Mouse (Mus musculus) right cerebral cortex, adult 2 months (tissue): ENCODE measurements around the gene Rftn1.
A peak's percentile ranks its signal among the peaks of the same experiment; 100 is the strongest.

Source experiments
- DNase-seq, 2 experiments: peaks; one replicate each; pipeline ENCODE4 v3.0.0; 2021 to 2022; ENCODE audit warnings: low spot score in 2 of 2

Gene Rftn1

DNA sequence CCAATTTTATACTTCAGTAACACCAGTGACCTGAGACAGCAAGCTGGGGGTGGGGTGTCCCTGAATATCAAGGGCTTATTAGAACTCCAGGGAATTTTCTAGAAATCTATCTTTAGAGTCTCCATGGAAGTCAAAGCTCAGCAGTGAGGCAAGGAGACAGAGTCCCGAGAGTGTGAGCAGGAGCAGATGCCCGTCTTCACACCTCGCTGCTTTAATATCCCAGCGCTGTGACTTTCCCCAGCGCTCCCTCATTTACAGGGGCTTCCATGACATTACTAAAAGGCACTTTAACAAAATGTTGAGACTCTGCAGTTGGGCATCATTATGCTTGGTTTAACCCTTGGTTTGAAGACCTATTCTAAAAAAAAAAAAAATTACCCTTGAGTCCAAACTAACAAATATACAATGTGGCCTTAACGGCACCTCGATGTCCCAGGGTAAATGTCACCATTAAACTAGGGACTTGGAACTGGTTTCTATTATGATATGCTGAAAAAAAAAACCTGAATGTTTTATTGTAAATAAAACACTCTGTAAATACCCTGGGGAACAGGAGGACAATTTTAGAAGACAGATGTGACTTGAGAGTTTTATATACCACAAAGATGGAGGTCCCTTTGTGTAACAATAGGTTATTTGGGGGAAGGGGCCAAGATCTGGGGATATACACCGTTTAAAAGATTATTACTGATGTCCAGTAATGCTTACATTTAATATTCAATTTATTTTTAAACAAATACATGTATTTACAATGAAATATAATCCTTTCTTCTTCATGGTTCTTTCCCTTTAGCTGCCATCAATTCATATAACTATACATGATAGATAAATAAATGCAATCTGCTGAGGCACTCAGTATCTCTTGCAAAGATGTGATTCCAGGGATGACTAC is 123.4 kb downstream of the Rftn1 start:
- DNase-seq = no peak

GRCm38 (mm10) chr17:50063832-50064627 is 126.4 kb downstream of the Rftn1 start:
- no peak for DNase-seq

GRCm38 (mm10) chr17:50062649-50063048 is 127.8 kb downstream of the Rftn1 start:
- no peak for DNase-seq

DNA sequence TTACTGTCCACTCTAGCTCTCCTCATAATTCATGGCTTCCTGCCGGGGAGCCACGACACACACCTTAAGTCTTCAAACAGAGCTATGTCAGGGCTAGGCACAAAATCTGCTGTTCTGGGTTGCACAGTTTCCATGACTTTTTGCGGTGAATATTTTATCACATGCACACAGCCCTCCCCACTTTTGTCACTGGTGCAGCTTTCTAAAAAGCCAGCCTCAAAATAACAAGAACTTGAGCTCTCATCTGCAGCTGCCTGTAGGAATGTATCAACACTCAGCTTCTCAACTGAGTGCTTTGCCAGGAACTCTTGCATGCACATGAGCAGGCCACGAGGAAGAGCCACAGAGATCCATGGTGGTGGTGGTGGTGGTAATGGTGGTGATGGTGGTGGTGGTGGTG is 129.0 kb downstream of the Rftn1 start:
- DNase-seq = no peak

DNA sequence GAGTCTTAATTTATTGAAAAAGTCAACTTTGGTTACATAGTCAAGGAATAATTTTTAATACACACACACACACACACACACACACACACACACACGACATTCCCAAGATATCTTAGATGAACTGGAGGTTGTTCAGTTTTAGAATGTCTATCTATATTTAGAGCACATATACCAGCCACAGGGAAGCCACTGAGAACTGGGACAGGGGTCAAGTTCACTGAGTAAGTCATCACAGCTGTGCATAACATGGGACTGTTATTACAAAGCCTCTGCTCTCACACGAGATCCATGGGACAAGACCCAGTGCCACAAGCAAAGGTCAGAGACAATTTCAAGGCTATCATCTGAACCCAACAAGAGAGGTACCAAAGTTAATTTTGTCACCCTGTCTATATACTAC is 130.3 kb downstream of the Rftn1 start:
- no peak for DNase-seq

- DNase-seq = no peak
Measured at GRCm38 (mm10) chr17:50059417-50059816, 131.1 kb downstream of the Rftn1 start.

- no peak for DNase-seq
Measured at GRCm38 (mm10) chr17:50055154-50055756, 135.2 kb downstream of the Rftn1 start.

- DNase-seq = peak; percentile 29 to 56
Measured at GRCm38 (mm10) chr17:50054586-50054985, 135.9 kb downstream of the Rftn1 start.

DNA sequence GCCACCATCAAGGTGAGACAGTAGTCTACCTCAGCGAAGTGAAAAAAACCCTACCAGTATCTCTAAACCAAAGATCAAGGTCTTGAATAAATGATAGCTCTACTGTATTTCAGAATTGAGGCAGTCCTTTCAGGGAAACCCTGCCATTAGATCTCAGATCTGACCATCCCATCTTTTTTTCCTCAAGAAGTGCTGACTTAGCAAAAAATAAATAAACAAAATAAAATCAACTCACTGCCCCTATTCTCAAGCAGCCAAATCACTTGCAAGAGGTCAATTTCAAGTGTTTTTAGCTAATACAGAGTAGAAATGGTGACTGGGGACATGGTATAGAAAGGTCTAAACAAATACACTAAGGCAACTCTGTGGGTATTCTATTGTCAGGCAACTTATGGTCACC is 136.5 kb downstream of the Rftn1 start:
- DNase-seq = no peak

- no peak for DNase-seq
Measured at GRCm38 (mm10) chr17:50052741-50053468, 137.6 kb downstream of the Rftn1 start.

GRCm38 (mm10) chr17:50050456-50050855 is 140.0 kb downstream of the Rftn1 start:
- no peak for DNase-seq

GRCm38 (mm10) chr17:50048209-50048608 is 142.3 kb downstream of the Rftn1 start:
- no peak for DNase-seq

DNA sequence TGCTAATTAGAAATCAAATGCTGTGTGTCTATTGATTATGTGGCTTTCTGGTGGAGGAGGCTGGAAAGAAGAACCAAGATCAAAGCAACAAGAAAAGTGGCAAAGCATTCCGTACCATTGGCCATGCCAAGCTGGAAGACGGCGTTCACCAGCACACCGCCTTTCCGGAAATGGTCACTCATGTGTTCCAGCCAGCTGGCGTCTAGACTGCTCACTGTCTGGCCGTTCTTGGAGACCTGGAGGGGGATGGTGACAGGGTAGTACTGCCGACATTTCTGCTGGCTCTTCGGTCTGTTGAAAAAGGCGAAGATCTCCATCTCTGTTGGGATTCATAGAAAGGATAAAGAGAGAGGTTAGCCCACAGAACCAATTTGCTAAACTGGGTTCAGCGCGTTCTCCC is 143.3 kb downstream of the Rftn1 start:
- no peak for DNase-seq

GRCm38 (mm10) chr17:50040727-50041410 is 149.6 kb downstream of the Rftn1 start:
- no peak for DNase-seq

GRCm38 (mm10) chr17:50037882-50038665 is 152.4 kb downstream of the Rftn1 start:
- no peak for DNase-seq

- DNase-seq = no peak
Measured at GRCm38 (mm10) chr17:50037416-50037815, 153.1 kb downstream of the Rftn1 start.

DNA sequence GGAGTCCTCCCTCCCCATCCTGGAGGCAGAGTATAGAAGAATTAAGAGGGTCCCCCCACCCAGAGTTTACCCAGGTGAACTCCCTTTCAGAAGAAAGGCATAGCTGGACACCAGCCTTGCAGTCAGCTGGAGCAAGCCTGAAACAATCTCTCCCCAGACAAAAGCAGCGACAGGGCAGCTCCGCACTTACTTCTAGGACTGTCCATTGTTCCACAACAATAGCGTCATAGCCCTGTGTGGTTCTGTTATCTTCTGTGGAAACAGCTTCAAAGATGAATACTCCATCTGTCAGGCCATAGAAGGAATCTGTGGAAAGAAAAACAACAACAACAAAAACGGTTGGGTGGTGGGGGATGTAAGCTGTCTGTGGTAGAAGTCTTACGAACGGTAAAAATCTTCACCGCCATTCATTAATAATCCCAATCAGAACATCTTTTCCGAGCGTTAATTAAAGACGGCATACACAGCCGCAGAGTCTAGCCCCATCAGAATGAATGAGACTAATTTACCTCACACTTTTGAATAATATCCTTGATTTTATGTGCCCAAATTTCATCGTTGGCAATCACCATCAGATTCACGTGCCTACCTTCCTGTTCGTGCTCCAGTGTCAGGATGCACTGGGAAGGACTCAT is 153.6 kb downstream of the Rftn1 start:
- DNase-seq = no peak

- no peak for DNase-seq
Measured at GRCm38 (mm10) chr17:50033698-50034097, 156.8 kb downstream of the Rftn1 start.

- DNase-seq = no peak
Measured at GRCm38 (mm10) chr17:50031548-50032491, 158.7 kb downstream of the Rftn1 start.
